Mouse (Mus musculus): ENCODE data around the gene Dph1. TPM values are rescaled to one million over a fixed set of nuclear protein-coding genes. Genes with fewer than 3 reads are reported as not detected.
A peak's percentile ranks its signal among the peaks of the same experiment; 100 is the strongest.

Dph1 gene
- total RNA-seq, 2 experiments from 2014 or later, result 30.7 to 31.4 TPM

DNA sequence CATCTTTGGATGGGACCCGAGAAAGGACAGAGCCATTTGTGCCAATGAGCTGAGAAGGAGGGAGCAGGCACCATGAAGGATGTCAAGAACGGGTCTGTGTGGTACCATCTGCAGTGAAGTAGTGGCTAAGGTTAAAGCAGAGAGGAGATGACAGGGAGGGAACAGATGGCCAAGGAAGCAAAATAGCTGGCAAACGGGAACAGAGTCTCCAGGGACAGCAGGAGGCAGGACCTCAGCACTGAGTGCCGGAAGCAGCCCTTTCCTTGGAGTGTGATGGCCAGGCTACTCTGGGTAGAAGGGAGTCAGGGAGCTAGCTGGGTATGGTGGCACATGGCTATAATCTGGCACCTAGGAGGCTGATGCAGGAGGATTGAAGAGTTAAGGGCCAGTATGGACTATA, 7.8 kb upstream of the Dph1 start:
- Histone ChIP-seq H3K4me3 (no peak overlapping the region), H3K27ac (peak overlapping the region; percentile 65; the same call in 1 of the 2 replicates)
- TF ChIP-seq CTCF (conservative IDR thresholded peaks at IDR 0.05), result no peak
- DNase-seq (ENCODE audit: low spot score in 2 of 2), result no peak

DNA sequence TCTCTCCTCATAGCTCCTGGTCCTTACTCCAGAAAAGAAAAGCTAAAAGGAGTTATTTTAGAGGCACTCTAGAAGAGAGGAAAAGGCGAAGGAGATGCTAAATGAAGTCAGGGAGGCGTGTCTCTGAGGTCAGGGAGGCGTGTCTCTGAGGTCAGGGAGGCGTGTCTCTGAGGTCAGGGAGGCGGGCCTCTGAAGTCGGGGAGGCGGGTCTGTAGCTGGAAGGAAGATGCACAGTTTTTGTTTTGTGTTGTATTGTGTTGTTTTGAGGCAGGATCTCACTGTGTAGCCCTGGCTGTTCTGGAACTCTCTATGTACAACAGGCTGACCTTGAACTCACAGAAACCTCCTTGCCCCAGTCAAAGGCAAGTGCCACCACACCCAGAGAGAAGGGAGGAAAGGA, 6.9 kb upstream of the Dph1 start:
- H3K4me3 ChIP-seq, result no peak overlapping the region
- peak overlapping the region; percentile 96 for H3K27ac ChIP-seq
- no peak for TF ChIP-seq CTCF (conservative IDR thresholded peaks at IDR 0.05)
- no peak for DNase-seq (ENCODE audit: low spot score in 2 of 2)

- no peak for DNase-seq (ENCODE audit: low spot score in 2 of 2)
- H3K4me3 ChIP-seq, result peak overlapping the region; percentile 87
These were observed 5.1 kb upstream of the Dph1 start for GRCm38 (mm10) chr11:75196131-75196530.

GRCm38 (mm10) chr11:75194850-75195461, 3.9 kb upstream of the Dph1 start:
- peak; percentile 38 for TF ChIP-seq CTCF (conservative IDR thresholded peaks at IDR 0.05)
- Histone ChIP-seq H3K27ac (peak overlapping the region; percentile 96), H3K4me3 (peak overlapping the region; percentile 87)
- DNase-seq (ENCODE audit: low spot score in 2 of 2), result no peak

More at GRCm38 (mm10) chr11:75196131-75196530, 5.1 kb upstream of the Dph1 start:
- peak overlapping the region; percentile 96 for H3K27ac ChIP-seq
- TF ChIP-seq CTCF (conservative IDR thresholded peaks at IDR 0.05), result no peak

DNA sequence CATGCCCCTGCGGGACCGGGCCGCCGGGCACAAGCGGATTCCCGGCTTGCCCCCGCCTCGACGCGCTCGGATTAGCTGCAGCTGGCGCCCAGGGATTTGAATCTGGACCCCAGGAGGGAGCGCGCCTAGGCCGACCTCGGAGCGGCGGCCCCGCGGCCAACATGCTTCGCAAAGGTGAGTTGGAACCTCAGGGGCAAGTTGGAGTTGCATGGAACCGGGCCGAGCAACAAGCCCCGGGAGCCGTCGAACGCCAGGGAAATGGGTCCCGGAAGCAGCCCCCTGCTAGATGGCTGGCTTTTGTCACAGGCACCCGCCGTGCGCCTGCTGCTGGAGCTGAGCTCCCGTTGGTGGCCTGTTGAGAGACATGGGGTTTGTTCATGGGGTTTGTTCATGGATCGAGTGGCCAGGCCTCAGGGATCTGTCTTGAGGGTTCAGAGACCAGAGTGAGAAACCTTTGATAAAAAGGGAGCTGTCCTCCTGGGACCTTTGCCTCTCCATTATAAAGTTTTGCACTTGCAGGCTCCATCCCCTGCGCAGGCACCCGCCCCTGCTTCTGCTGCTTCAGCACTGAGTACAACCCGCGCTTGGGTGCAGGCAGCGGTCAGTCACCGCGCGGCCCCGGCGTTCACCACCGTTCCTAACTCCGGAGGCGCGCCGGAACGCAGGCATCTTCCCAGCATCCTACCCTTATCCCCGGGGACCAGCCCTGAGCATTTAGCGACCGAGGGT, 3.2 kb upstream of the Dph1 start:
- Histone ChIP-seq H3K4me3 (peak overlapping the region; percentile 87), H3K27ac (peak overlapping the region; percentile 96)
- TF ChIP-seq CTCF (conservative IDR thresholded peaks at IDR 0.05), result no peak
- DNase-seq (ENCODE audit: low spot score in 2 of 2), result no peak

DNA sequence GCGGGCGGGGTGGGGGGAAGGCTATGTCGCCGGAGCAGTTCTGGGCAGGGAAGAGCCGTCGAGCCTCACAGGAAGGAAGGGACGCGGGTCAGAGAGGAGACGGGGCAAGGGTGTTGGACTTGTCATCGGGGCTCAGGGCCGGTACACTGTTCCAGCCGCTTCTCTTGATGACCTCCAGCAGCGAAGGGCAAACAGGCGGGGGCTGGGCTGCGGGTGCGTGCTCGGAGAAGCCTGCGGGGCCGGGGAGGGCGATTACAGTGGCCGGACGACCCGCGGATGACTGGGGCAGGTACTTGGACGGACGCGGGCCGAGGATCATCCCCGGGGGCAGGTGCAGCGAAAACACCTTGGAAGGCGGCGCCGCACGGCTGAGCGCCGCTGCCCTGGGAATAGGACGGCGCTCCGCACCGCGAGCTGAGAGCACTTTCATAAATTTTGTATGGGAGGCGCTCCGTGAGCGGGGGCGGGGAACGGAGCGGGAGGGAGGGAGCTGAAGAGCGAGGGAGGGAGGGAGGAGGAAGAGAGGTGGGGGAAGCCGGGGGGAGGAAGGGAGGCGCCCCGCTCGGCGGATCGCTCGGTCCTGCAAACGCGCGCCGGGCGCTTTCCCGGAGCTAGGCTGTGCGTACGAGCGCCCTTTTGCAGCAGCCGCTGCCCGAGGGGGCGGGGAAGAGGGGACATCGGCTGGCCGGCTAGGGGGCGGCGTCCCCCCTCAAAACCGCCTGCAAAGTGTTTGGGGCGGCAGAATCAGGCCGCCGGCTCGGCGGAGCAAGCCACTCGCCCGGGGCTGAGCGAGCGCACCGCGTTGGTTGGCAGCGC, 2.4 kb upstream of the Dph1 start, which contains the start of gene Rtn4rl1:
Gene Rtn4rl1 (plus strand): TSS at position 528 of the 816 bp plus-strand sequence.
- H3K4me3 ChIP-seq, result peak within 1 kb of the TSS; percentile 87
- TF ChIP-seq CTCF (conservative IDR thresholded peaks at IDR 0.05), result no peak
- DNase-seq (ENCODE audit: low spot score in 2 of 2), result peak; percentile 73 to 77
- peak within 1 kb of the TSS; percentile 96 for H3K27ac ChIP-seq

- Histone ChIP-seq H3K4me3 (peak overlapping the region; percentile 87), H3K27ac (peak overlapping the region; percentile 96)
- peak; percentile 88 for TF ChIP-seq CTCF (conservative IDR thresholded peaks at IDR 0.05)
- peak; percentile 76 to 81 for DNase-seq (ENCODE audit: low spot score in 2 of 2)
These were observed 1.5 kb upstream of the Dph1 start for GRCm38 (mm10) chr11:75192336-75193214.

GRCm38 (mm10) chr11:75191841-75192240, 800 bp upstream of the Dph1 start:
- no peak for DNase-seq (ENCODE audit: low spot score in 2 of 2)
- TF ChIP-seq CTCF (conservative IDR thresholded peaks at IDR 0.05), result no peak
- Histone ChIP-seq H3K27ac (peak overlapping the region; percentile 96; the same call in 1 of the 2 replicates), H3K4me3 (no peak overlapping the region)

DNA sequence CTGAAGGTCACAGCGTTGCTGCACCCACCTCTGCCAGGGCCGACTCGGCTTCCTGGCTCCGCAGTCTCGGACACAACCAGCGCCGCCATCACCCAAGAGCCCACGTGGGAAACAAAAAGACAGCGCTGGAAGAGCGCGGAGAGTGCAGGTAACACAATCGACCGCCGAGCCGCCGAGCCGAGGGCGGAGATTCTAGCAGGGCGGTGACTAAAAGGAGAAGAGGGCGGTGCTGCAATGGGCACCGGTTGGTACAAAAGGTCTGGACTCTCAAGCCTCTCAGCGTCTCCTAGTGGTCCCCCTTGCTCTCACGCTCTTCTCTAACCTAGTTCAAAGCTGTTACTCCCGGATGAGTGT, 693 bp downstream of the Dph1 start:
- Histone ChIP-seq H3K4me3 (peak overlapping the region; percentile 85), H3K27ac (peak overlapping the region; percentile 96)
- TF ChIP-seq CTCF (conservative IDR thresholded peaks at IDR 0.05), result peak; percentile 55
- DNase-seq (ENCODE audit: low spot score in 2 of 2), result peak; percentile 77 to 80

GRCm38 (mm10) chr11:75189713-75190370, 1.2 kb downstream of the Dph1 start:
- no peak for TF ChIP-seq CTCF (conservative IDR thresholded peaks at IDR 0.05)
- Histone ChIP-seq H3K27ac (peak overlapping the region; percentile 96), H3K4me3 (peak overlapping the region; percentile 85)
- peak in 1 of 2 experiments; percentile 9 for DNase-seq (ENCODE audit: low spot score in 2 of 2)

- Histone ChIP-seq H3K4me3 (no peak overlapping the region; the same call in 1 of the 2 replicates), H3K27ac (peak overlapping the region; percentile 94)
- DNase-seq (ENCODE audit: low spot score in 2 of 2), result no peak
- TF ChIP-seq CTCF (conservative IDR thresholded peaks at IDR 0.05), result no peak
These were observed 6.1 kb downstream of the Dph1 start for GRCm38 (mm10) chr11:75184986-75185385.
